Mouse (Mus musculus) left cerebral cortex, postnatal 25 days (tissue): ENCODE measurements at regions not wholly inside any gene's neighbourhood (a gene's known extent, or its start where the extent isn't known, plus 50 kb on each side); places are given as distances from the start of the nearest gene placed in this dataset.
"Not testable (repeated sequence)": the region's sequence is repeated elsewhere in the genome, so short reads cannot be mapped to it uniquely, and the experiment has no call there.

Experiments used
- DNase-seq, 2 experiments: peaks; one replicate each; pipeline ENCODE4 v3.0.0; 2022; ENCODE audit warnings: low spot score in 2 of 2, mixed read lengths in 1 of 2
- intact Hi-C: fragments of 180-260 bp; cut with DNase I; formaldehyde crosslinking; loops from one replicate; pipeline ENCODE4 v1.15.1; 2025

- intact Hi-C loops = no loop called here
- no peak for DNase-seq
Measured at GRCm38 (mm10) chr5:42884251-42884650, 348.7 kb upstream of the Cpeb2 start.

- no peak for DNase-seq
- intact Hi-C loops = no loop called here
Measured at GRCm38 (mm10) chr5:42891890-42892289, 341.1 kb upstream of the Cpeb2 start.

GRCm38 (mm10) chr5:42906136-42906535, 326.8 kb upstream of the Cpeb2 start:
- intact Hi-C loops = no loop called here

DNA sequence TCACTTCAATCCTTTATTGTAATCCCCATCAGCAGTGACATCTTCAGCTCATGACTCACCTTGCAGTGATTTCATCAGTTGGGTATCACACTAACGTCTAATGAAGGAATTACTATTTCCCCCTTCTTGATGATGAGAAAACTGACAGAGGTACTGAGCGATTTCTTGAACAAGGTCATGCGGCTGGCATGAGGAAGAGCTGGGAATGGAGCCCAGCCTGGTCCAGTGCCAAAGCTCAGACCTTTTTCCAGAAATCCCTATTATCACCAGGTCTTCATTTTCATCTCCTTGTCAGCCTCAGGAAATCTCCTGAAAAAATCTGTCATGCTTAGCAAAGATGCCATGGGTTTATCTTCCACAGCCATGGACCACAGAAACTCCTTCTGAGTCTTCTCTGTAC, 313.6 kb upstream of the Cpeb2 start:
- intact Hi-C loops = no loop called here
- no peak for DNase-seq

More at GRCm38 (mm10) chr5:42906136-42906535, 326.8 kb upstream of the Cpeb2 start:
- no peak for DNase-seq

DNA sequence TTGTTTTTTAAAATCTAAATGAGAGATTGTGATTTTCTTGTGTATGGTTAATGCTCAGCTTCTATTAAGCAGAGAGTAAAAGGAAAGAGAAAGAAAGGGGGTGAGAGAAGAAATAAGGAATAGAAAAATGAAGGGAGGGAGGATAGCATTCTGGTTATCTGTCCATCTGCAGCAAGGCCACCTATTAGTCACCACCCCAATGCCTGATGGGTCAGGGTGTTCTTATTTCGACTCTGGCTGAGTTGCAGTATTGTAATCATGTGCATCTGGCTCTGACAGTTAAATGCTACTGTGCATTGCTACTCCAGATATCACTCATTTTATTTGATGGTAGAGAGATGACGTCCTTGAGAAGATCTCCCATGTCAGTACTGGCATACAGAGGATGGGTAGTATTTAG, 300.9 kb upstream of the Cpeb2 start:
- no peak for DNase-seq
- intact Hi-C loops = no loop called here

DNA sequence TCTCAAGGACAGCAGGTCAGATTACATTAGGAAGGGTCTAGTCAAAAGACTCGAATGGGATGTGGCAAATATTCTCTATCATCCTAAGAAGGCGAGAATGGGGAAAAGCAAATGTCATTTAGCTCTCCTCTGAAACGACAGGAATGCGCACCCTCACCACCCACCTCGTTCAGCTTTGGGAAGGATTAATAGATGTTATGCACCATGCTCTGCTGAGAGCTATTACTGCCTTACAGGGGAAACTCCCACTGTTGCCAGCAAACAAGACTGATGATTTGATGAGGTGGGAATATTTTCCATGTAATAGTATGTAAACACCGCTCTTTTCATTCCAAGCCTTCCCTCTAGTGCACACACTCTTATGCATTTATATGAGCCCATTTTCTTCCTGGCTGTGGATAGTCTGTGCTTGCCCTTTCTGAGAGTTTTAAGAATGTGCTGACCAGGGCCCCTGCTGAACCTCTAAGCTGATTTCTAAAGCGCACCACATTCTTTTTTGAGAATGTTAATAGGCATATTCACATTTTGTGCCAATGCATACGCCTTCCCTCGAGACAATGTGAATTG, 273.6 kb upstream of the Cpeb2 start:
- intact Hi-C loops = no loop called here
- DNase-seq = no peak

- DNase-seq, intact Hi-C loops: not testable (repeated sequence)
Measured at GRCm38 (mm10) chr5:42966952-42967351, 266.0 kb upstream of the Cpeb2 start.

DNA sequence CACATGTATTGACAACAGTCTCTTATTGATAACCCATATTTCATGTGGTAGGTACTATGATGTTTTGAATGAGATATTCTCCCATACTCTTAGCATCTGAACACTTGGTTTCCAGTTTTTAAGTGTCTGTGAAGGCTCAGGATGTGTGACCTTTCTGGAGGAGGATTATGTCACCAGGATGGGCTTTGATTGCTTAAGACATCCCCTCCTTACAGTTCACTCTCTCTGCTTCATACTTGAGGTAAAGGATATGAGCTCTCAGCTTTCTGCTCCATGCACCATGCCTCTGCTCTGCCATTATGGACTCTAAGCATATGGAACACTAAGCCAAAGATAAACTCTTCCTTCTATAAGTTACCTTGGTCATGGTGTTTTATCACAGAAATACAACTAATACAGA, 263.8 kb upstream of the Cpeb2 start:
- no peak for DNase-seq
- intact Hi-C loops = no loop called here

GRCm38 (mm10) chr5:42969621-42970020, 263.3 kb upstream of the Cpeb2 start:
- intact Hi-C loops = no loop called here
- DNase-seq = no peak

DNA sequence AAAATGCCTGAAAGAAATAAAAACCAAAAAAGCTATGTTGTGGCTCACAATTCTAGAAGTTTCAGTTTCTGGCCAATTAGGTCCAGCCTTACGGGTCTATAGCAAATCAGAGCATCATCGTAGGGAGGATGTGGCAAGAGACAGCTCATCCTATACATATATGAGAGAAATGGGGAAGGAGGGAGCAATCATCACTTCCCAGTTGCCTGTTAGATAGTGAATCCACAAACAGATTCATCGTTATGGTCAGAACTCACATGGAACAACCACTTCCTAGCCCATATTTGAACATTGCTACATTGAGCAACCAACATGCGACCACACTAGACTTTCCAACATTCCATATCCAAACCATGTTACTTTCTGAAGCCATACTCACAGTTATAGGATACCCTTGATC, 255.9 kb upstream of the Cpeb2 start:
- intact Hi-C loops = no loop called here
- no peak for DNase-seq

DNA sequence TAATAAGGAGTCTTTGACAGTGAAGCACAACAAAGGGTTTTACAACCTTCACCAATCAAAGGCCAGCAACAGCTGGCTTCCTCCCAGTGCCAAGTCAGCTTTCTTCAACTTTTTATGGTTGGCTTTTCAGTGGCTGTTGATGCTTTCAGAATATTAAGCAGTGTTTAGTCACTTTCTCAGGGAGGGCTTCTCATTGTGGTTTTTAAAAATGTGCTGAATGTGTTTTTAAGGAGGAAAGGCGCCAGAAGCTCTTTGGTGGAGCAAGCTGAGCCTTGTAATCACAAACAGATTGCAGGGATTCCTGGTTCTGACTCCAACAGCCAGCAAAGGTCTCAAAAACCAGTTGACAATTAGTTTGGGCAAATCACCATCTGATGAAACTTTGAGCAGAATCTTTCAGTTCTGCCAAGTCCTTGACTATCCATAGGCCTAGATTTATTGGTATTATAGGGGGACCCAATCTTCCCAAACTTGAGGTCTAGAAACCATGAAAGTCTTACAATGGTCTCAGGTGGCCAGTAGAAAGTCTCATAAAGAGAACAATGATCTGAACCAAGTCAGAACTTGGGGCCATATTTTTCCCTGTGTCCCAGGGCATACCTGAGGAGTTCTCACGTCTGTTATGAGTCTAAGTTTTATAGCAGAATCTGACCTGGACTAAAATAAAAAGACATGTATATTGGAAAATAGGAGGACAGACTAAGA, 251.9 kb upstream of the Cpeb2 start:
- intact Hi-C loops = no loop called here
- DNase-seq = peak in 1 of 2 experiments; percentile 3

DNA sequence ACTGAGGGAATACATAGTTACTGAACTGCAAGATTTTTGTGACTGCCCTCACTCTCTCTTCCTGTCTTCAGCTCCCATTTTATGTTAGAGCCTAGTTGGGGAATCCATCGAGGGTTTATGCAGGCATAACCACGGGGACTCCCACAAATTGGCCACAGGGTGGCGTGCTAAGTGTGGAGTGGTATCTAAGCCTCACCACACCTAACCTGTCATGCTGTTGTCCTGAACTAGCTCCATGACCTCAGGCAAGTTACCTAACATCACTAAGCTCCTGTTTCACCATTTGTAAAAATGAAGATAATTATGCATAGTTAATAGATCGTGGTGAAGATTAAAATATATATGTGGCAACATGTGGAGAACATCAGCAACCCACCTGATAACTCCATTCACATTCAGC, 246.8 kb upstream of the Cpeb2 start:
- intact Hi-C loops = no loop called here

DNA sequence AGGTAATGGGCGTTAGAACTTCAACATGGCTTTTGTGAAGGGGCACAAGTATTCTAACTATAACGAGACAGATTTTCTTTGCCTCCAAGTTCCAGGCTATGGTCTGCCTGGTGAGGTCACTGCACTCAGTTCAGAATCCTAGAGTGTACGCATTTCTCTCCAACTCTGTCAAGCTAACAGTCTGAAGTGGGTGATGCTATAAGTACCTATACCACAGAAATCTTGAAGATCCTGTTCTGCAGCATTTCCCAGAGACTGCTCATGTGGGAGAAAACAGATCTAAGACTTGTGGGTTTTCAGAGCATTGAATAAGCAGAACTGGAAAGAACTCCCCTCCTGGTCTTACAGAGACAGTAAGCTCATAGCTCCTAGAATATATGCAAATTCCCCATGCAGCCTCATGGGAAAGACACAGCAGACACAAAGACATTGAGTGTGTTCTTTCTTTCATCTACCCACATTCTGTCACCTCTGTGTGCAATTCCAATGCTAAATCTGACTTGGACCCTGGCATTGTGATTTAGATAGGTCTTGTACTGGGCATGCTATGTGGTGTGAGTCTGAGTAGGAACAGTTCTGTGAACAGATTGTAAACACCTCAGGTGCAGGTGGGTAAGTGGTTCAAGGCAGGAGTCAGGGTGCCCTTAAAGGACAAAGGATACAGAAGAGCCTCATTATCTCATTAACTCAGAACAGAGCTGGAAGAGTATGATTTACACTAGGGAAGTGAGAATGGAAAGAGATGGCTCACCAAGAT, 245.1 kb upstream of the Cpeb2 start:
- DNase-seq = no peak
- intact Hi-C loops = no loop called here

More for the DNA sequence above, 246.8 kb upstream of the Cpeb2 start:
- no peak for DNase-seq

DNA sequence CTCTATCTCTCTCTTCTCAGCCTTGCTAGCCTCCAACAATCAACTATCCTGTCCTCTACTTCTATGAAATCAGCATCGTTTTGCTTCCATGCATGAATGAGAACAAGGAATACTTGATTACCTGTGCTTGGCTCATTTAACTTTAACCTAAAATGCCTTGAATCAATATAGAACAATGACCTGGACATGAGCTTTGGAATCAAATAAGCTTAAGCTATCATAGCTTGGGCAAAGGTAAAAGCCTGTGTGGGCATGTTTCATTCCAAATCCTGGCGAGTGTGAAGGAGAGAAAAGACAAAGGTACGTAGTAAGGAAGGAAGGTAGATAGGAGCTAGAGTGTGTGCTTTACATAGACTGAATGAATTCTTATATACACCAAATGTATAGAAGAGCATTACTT, 243.7 kb upstream of the Cpeb2 start:
- no peak for DNase-seq
- intact Hi-C loops = no loop called here

DNA sequence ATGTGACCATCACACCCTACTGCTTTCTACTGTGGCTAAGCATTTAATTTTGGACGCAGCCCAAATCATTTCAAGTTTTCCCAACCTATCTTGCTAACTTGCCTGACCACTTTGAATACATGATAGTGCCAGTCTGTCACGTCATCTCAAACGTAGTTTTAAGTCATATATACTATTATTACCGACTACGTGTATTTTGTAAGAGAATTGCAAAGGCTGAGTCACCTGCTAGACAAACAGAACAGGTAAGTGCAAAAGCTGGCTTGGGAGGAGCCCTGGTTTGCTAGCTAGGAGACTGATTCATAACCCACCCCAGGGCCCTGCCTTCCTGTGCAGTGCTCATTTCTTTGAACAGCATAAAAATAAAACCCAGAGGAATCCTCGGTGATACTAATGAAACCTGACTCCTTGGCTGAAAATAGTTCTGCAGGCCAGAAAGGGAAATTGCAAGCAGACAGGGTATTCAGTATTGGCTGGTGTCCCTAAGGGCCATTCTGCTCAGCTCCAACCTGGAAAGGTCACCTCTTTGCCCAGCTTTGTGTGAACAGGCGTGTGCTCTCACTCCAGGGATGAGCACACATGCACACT, 208.9 kb upstream of the Cpeb2 start:
- intact Hi-C loops = no loop called here
- no peak for DNase-seq

GRCm38 (mm10) chr5:43031285-43031684, 201.7 kb upstream of the Cpeb2 start:
- DNase-seq = no peak
- intact Hi-C loops = no loop called here

GRCm38 (mm10) chr5:43031916-43032315, 201.1 kb upstream of the Cpeb2 start:
- intact Hi-C loops = no loop called here
- no peak for DNase-seq

- intact Hi-C loops = no loop called here
- no peak for DNase-seq
Measured at GRCm38 (mm10) chr5:43034421-43034820, 198.5 kb upstream of the Cpeb2 start.

DNA sequence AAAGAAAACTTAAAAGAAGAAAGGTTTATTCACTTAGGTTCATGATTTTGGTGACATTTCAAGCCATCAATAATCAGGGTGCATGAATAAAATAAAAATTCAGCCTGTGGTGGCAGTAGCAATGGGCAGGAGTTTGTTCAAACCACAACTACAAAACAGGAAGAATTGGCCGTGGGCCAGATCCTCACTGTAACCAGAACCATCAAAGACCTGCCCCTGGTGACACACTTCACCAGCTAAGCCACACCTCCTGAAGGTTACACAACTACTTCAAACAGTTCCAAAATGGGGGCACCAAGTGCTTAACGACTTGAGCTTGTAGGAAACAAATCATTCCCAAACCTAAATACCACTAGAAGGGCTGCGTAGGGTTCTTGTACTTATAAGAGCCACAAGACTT, 195.4 kb upstream of the Cpeb2 start:
- intact Hi-C loops = no loop called here
- no peak for DNase-seq

- intact Hi-C loops = no loop called here
- no peak for DNase-seq
Measured at GRCm38 (mm10) chr5:43039525-43039924, 193.4 kb upstream of the Cpeb2 start.

GRCm38 (mm10) chr5:43042585-43042984, 190.4 kb upstream of the Cpeb2 start:
- no peak for DNase-seq
- intact Hi-C loops = no loop called here
